Mouse (Mus musculus): Measurements from ENCODE around the gene Fah.

Gene Fah

GRCm38 (mm10) chr7:84606293-84606749 is at the start of gene Fah:
Fah (minus strand) TSS chr7:84606722.
- peak; percentile 21 for DNase-seq (ENCODE audit: low spot score)

- no peak for DNase-seq (ENCODE audit: low spot score)
These were observed 46.2 kb upstream of the Fah start for GRCm38 (mm10) chr7:84652740-84653139.

- DNase-seq (ENCODE audit: low spot score) = no peak
These were observed 45.4 kb upstream of the Fah start for GRCm38 (mm10) chr7:84651987-84652321.

- no peak for DNase-seq (ENCODE audit: low spot score)
These were observed 44.9 kb upstream of the Fah start for GRCm38 (mm10) chr7:84651303-84651986.

- no peak for DNase-seq (ENCODE audit: low spot score)
These were observed 42.5 kb upstream of the Fah start for GRCm38 (mm10) chr7:84649016-84649415.

- no peak for DNase-seq (ENCODE audit: low spot score)
These were observed 39.7 kb upstream of the Fah start for GRCm38 (mm10) chr7:84646256-84646655.

GRCm38 (mm10) chr7:84643270-84643998 is 36.9 kb upstream of the Fah start:
- DNase-seq (ENCODE audit: low spot score) = no peak

- DNase-seq (ENCODE audit: low spot score) = no peak
These were observed 35.8 kb upstream of the Fah start for GRCm38 (mm10) chr7:84642159-84642928.

GRCm38 (mm10) chr7:84636939-84637338 is 30.4 kb upstream of the Fah start:
- no peak for DNase-seq (ENCODE audit: low spot score)

GRCm38 (mm10) chr7:84631878-84632277 is 25.4 kb upstream of the Fah start:
- no peak for DNase-seq (ENCODE audit: low spot score)

- no peak for DNase-seq (ENCODE audit: low spot score)
These were observed 17.2 kb upstream of the Fah start for GRCm38 (mm10) chr7:84623718-84624117.

- DNase-seq (ENCODE audit: low spot score) = no peak
These were observed 14.4 kb upstream of the Fah start for GRCm38 (mm10) chr7:84620956-84621355.

- DNase-seq (ENCODE audit: low spot score) = no peak
These were observed 12.4 kb upstream of the Fah start for GRCm38 (mm10) chr7:84618951-84619350.

GRCm38 (mm10) chr7:84612445-84612844 is 5.9 kb upstream of the Fah start:
- DNase-seq (ENCODE audit: low spot score) = no peak

GRCm38 (mm10) chr7:84611609-84612008 is 5.1 kb upstream of the Fah start:
- no peak for DNase-seq (ENCODE audit: low spot score)

- peak; percentile 65 for DNase-seq (ENCODE audit: low spot score)
These were observed 724 bp downstream of the Fah start for GRCm38 (mm10) chr7:84605704-84606292.

GRCm38 (mm10) chr7:84605033-84605687 is 1.4 kb downstream of the Fah start:
- no peak for DNase-seq (ENCODE audit: low spot score)

- DNase-seq (ENCODE audit: low spot score) = no peak
These were observed 2.0 kb downstream of the Fah start for GRCm38 (mm10) chr7:84604501-84604900.

- no peak for DNase-seq (ENCODE audit: low spot score)
These were observed 5.2 kb downstream of the Fah start for GRCm38 (mm10) chr7:84601331-84601730.

- no peak for DNase-seq (ENCODE audit: low spot score)
These were observed 5.9 kb downstream of the Fah start for GRCm38 (mm10) chr7:84600631-84601030.

- DNase-seq (ENCODE audit: low spot score) = no peak
These were observed 9.9 kb downstream of the Fah start for GRCm38 (mm10) chr7:84596633-84597032.

- no peak for DNase-seq (ENCODE audit: low spot score)
These were observed 10.5 kb downstream of the Fah start for GRCm38 (mm10) chr7:84596002-84596401.

Measured in ovary, postnatal 14 days (tissue).